Comparison of ENCODE assay signal across 18 mouse cellular contexts in the genomic region with DNA sequence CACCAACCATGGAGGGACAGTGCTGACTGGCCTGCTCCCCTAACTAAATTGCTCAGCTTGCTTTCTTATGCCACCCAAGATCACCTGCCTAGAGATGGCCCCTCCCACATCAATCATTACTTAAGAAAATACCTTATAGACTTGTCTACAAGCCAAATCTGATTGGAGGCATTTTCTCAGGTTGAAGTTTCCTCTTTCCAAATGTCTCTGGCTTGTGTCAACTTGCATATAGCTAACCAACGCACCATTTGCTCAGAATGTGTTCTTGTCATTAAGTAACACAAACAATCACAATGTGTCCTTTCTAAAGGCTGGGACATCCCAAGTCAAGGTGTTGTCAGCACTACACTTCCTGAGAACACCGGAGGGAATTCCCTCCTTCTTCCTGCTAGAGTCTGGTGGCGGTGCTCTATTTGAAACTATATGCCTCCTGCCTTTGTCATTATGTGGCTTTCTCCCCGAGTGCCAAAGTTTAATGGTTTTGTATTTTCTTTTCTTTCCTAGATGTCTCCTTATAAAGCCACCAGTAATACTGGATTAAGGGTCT.
"Had no signal": no experiment of that assay in that cellular context is flagged by ENCODE, and none has a peak within 500 bp of the region (broad histone marks: within the 10 kb centered on the region; RNA-seq: fewer than 3 reads in every experiment).

No protein-coding gene starts in this region.

- H3K27ac ChIP-seq: left cerebral cortex, adult 2 months; liver, embryonic 13.5 days; midbrain, embryonic 12.5 days; midbrain, embryonic 15.5 days; neural tube, embryonic 13.5 days; stomach, embryonic 15.5 days had no signal

- H3K9ac ChIP-seq: liver, embryonic 13.5 days; midbrain, embryonic 12.5 days; midbrain, embryonic 15.5 days; neural tube, embryonic 13.5 days; stomach, embryonic 15.5 days had no signal

- H3K4me1 ChIP-seq: liver, embryonic 13.5 days; midbrain, embryonic 12.5 days; midbrain, embryonic 15.5 days; neural tube, embryonic 13.5 days; stomach, embryonic 15.5 days had no signal

- ATAC-seq: midbrain, embryonic 15.5 days had no signal

- H3K27me3 ChIP-seq: liver, embryonic 13.5 days; midbrain, embryonic 12.5 days; midbrain, embryonic 15.5 days; neural tube, embryonic 13.5 days; stomach, embryonic 15.5 days had no signal

- DNase-seq: kidney, postnatal 10 days; kidney, postnatal 36 days; layer of hippocampus, postnatal 36 days; liver, embryonic 13.5 days; lung, adult 2 months; lung, postnatal 14 days; lung, postnatal 4 days; retina, postnatal 1 day; right cerebral cortex, postnatal 25 days; spleen, adult 18-20 months; thymus, adult 18-20 months; thymus, postnatal 36 days had no signal

- H3K4me2 ChIP-seq: liver, embryonic 13.5 days; midbrain, embryonic 12.5 days; midbrain, embryonic 15.5 days; neural tube, embryonic 13.5 days; stomach, embryonic 15.5 days had no signal

- H3K9me3 ChIP-seq: liver, embryonic 13.5 days; midbrain, embryonic 12.5 days; midbrain, embryonic 15.5 days; stomach, embryonic 15.5 days had no signal

- H3K4me3 ChIP-seq: left cerebral cortex, adult 2 months; liver, embryonic 13.5 days; midbrain, embryonic 12.5 days; midbrain, embryonic 15.5 days; myocyte; neural tube, embryonic 13.5 days; stomach, embryonic 15.5 days had no signal

- H3K36me3 ChIP-seq: liver, embryonic 13.5 days; midbrain, embryonic 12.5 days; midbrain, embryonic 15.5 days; neural tube, embryonic 13.5 days; stomach, embryonic 15.5 days had no signal
